Mouse (Mus musculus) embryonic fibroblast, embryonic 13.5 days (primary cell): ENCODE data around the gene Ppp3ca. TPM values are rescaled to one million over a fixed set of nuclear protein-coding genes. Genes with fewer than 3 reads are reported as not detected.

ENCODE experiments used
- H3K27ac ChIP-seq: 2 replicates; pipeline ENCODE4 v1.5.1; 2012; ENCODE audit warnings: low read length, control low read depth, inconsistent platforms; ENCODE audit not compliant: insufficient read depth
- H3K4me1 ChIP-seq: 2 replicates; pipeline ENCODE4 v1.6.1; 2011; ENCODE audit warnings: low read length; ENCODE audit not compliant: control insufficient read depth, insufficient read depth
- H3K4me3 ChIP-seq: 2 replicates; pipeline ENCODE4 v1.5.1; 2011; ENCODE audit warnings: mild to moderate bottlenecking, control low read depth, low read length; ENCODE audit not compliant: insufficient read depth
- CTCF ChIP-seq: IDR thresholded peaks from 2 replicates; pipeline ENCODE4 v1.5.1; 2011; ENCODE audit warnings: mild to moderate bottlenecking, control low read depth, low read length, moderate library complexity, borderline replicate concordance; ENCODE audit not compliant: insufficient read depth
- POLR2A ChIP-seq: IDR thresholded peaks from 2 replicates; pipeline ENCODE4 v1.6.1; 2011; ENCODE audit warnings: low read depth, mild to moderate bottlenecking, control low read depth, low read length, moderate library complexity
- polyA plus RNA-seq: library from polyadenylated mRNA; stranded (reverse); fragments of >200 nt; gene quantifications from 2 replicates; pipeline ENCODE4 v1.2.4, GENCODE M21; 2011; ENCODE audit warnings: low read depth; ENCODE audit not compliant: missing spikeins, insufficient read length

Ppp3ca gene
- polyA plus RNA-seq, 1 experiment = 77.8 TPM

DNA sequence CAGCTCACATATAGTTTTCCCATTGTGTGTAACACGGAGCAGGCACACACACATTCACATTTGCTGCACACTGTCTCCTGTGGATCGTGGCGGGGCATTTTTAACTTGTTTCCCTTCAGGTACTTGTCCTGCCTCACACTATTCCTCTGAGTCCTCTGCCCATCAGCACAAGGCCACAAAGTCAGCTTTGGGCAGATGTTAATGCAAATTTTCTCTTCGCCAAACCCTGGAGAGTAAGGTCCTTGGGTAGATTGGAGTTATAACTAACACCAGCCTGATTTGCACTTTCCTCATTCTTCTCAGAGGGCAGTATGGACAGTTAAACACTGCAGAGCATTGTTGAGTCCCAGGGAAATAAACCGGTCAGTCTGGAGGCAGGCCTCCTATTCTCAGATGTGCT lies 69.0 kb downstream of the Ppp3ca start:
- Histone ChIP-seq H3K4me3 (no peak overlapping the region), H3K4me1 (peaks cover 4% of the 10 kb centered on the region; the same call in 1 of the 2 replicates), H3K27ac (no peak overlapping the region)
- no peak for TF ChIP-seq POLR2A
- TF ChIP-seq CTCF = no peak

- Histone ChIP-seq H3K4me1 (no peaks in the 10 kb centered on the region), H3K27ac (no peak overlapping the region), H3K4me3 (no peak overlapping the region)
- no peak for TF ChIP-seq POLR2A
- TF ChIP-seq CTCF = no peak
Measured at GRCm38 (mm10) chr3:136741659-136742058, 71.7 kb downstream of the Ppp3ca start.

DNA sequence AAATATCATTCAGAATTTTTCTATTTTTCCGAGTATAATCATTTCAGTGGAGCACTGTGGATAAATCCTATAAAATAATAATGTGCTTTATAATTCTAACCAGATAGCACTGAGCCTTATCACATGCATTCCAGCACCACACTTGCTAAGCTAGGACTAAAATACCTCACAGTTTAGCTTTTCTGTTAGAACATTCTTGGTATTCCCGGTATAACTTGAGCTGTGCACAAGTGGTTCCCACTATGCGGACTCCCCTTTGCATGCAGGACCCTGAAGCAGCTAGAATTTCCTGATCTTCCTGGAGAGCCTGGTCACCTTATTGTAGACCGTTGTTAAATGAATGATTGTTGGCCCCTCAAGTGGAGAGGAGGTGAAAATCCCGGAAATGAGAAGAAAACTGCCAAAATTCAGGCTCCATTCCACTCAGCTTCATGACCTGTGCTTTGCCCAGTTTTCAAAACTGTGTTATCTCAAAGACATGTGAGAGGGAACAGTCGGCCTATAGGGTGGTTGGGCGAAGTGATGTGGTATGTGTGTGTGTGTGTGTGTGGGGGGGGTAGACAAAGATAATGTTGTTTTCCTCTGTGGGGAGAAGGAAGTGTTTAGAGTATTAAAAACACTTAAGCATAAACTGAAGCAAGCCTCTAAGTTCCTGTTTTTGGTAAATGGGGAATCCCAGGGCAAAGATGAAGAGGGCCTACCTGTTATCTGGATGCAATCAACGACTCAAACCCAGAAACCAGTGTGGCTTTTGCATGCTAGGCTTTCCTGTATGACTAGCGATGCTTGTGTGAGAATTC lies 72.5 kb downstream of the Ppp3ca start:
- no peak overlapping the region for H3K27ac ChIP-seq
- TF ChIP-seq POLR2A (no peak), CTCF (no peak)
- no peaks in the 10 kb centered on the region for H3K4me1 ChIP-seq
- H3K4me3 ChIP-seq = no peak overlapping the region

DNA sequence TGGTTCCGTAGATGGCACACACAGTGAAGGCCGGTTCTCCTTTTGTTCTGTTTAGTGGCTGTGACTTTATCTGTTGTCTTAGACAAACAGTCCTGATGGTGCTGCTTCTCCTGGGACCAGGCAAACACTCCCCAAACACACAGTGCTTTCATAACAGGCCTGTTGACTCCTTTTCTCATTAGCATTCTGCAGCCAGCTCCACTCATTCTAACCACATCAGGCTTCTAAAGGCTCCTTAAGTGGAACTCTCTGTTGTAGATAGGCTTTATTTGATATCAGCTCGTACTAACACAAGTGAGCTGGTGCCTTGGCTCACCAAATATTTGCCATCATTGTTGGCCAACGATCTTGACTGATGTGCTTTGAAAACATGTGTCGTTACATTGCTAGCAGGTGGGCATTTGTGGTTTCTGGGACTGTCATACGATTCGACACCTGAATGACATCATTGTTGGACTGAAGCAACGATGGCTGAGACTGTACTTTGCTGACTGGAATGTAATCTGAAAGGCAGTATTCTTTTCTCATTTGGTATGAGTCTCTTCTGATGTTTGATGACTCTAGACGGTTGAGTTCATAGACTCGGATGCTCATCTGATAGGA lies 74.5 kb downstream of the Ppp3ca start:
- Histone ChIP-seq H3K4me1 (no peaks in the 10 kb centered on the region), H3K27ac (no peak overlapping the region), H3K4me3 (no peak overlapping the region)
- TF ChIP-seq CTCF (no peak), POLR2A (no peak)

DNA sequence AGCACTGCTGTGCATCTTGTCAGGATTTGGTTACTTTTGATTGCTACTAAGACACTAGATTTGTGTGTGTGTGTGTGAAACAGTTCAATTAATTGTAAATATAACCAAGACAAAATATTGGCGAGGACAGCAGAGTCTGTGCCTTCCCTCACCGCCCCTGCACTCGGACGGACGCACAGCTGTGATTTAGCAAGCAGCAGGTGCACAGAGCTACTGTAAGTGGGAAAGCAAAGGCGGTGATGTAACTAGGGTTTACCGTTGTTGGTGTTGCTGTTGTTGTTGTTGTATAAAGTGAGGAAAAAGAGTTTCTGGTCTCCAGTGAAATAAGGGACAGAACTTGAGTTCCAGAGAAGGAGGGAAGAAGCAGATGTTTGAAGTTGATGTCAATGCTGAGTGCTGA lies 75.5 kb downstream of the Ppp3ca start:
- no peak overlapping the region for H3K27ac ChIP-seq

GRCm38 (mm10) chr3:136748761-136749476 lies 79.0 kb downstream of the Ppp3ca start:
- TF ChIP-seq CTCF = no peak
- no peak for TF ChIP-seq POLR2A
- H3K27ac ChIP-seq = no peak overlapping the region
- H3K4me3 ChIP-seq = no peak overlapping the region
- H3K4me1 ChIP-seq = no peaks in the 10 kb centered on the region

More for the DNA sequence above, 75.5 kb downstream of the Ppp3ca start:
- Histone ChIP-seq H3K4me1 (no peaks in the 10 kb centered on the region), H3K4me3 (no peak overlapping the region)
- TF ChIP-seq POLR2A (no peak), CTCF (no peak)

GRCm38 (mm10) chr3:136749477-136749797 lies 79.5 kb downstream of the Ppp3ca start:
- Histone ChIP-seq H3K27ac (no peak overlapping the region), H3K4me1 (no peaks in the 10 kb centered on the region), H3K4me3 (no peak overlapping the region)
- TF ChIP-seq POLR2A (no peak), CTCF (no peak)

GRCm38 (mm10) chr3:136749951-136750350 lies 80.0 kb downstream of the Ppp3ca start:
- H3K4me3 ChIP-seq = no peak overlapping the region
- TF ChIP-seq CTCF (no peak), POLR2A (no peak)
- no peaks in the 10 kb centered on the region for H3K4me1 ChIP-seq
- no peak overlapping the region for H3K27ac ChIP-seq

- Histone ChIP-seq H3K4me3 (no peak overlapping the region), H3K4me1 (no peaks in the 10 kb centered on the region), H3K27ac (no peak overlapping the region)
- TF ChIP-seq CTCF (no peak), POLR2A (no peak)
Measured at GRCm38 (mm10) chr3:136752126-136752716, 82.3 kb downstream of the Ppp3ca start.
